Mouse (Mus musculus): Measurements from ENCODE around the gene Dohh.

DNA sequence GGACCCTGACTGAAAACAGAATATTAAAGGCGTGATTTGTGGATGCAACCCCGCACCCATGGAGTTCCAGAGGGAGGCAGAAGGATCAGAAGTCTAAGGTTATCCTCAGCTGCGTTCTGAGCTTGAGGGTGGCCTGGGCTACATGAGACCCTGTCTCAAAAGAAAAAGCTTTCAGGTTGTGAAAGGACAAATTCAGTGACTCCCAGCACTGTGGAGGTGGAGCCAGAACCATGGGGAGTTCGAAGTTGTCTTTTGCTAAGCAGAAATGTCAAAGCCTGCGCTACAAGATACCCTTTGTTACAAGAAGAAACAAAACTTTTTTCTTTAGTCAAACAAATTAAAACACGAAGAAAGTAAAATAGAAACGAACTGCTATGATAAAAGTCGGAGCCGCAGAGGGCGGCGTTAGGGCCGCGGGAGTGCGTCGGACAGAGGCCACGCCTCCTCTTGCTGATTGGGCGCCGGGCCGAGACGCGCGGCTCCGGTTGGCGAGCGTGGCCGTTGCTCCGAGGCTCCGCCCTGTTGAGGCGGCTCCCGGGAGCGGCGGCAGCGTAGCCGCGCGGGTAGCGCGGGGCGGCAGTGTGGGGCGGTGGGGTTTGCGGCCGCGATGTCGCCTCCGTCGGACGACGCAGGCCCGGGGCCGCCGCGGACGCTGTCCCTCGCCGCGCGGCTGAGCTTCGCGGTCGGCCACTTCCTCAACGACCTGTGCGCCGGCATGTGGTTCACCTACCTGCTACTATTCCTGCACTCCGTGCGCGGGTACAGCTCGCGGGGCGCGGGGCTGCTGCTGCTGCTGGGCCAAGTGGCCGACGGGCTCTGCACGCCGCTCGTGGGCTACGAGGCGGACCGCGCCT lies 27.0 kb upstream of the Dohh start, which contains the start of gene Mfsd12:
- TF ChIP-seq CTCF (IDR thresholded peaks at IDR 0.05; ENCODE audit: control insufficient read depth, insufficient read depth, low read length) = 0 out of 2 replicates have a peak, but pooled peaks have one; percentile 9
- peak; percentile 91; the same call in 1 of the 2 replicates for TF ChIP-seq POLR2A (IDR thresholded peaks at IDR 0.05; ENCODE audit: borderline replicate concordance, control insufficient read depth, low read depth, low read length)

All from bone marrow, adult 2 months (tissue).